Mouse (Mus musculus) forebrain, embryonic 11.5 days (tissue): ENCODE measurements at regions not wholly inside any gene's neighbourhood (a gene's known extent, or its start where the extent isn't known, plus 50 kb on each side); places are given as distances from the start of the nearest gene placed in this dataset.

ENCODE experiments used
- ATAC-seq: fragments of 200-750 bp; cut with Nextera tagmentation; replicated peaks from 2 replicates; pipeline ENCODE4 v1.8.0; 2017; ENCODE audit warnings: moderate TSS enrichment; ENCODE audit not compliant: low FRiP score
- DNase-seq: peaks from one replicate; pipeline ENCODE4 v3.0.0-alpha.2; 2017; ENCODE audit warnings: low spot score
- H3K27ac ChIP-seq: fragments of 300-500 bp; sonication (generic); 2 replicates; pipeline ENCODE4 v1.5.1; 2014; ENCODE audit warnings: low read depth, low read length
- H3K27me3 ChIP-seq: fragments of 300-500 bp; sonication (generic); 2 replicates; pipeline ENCODE4 v1.6.1; 2014; ENCODE audit warnings: mild to moderate bottlenecking, low read length, mixed read lengths; ENCODE audit not compliant: control insufficient read depth, insufficient read depth
- H3K36me3 ChIP-seq: fragments of 300-500 bp; sonication (generic); 2 replicates; pipeline ENCODE4 v1.6.1; 2014; ENCODE audit warnings: mild to moderate bottlenecking, low read length, moderate library complexity, mixed read lengths; ENCODE audit not compliant: control insufficient read depth, insufficient read depth
- H3K4me1 ChIP-seq: fragments of 300-500 bp; sonication (generic); replicated peaks from 2 replicates; pipeline ENCODE4 v1.6.1; 2014; ENCODE audit warnings: low read length, mixed read lengths; ENCODE audit not compliant: control insufficient read depth, insufficient read depth
- H3K4me2 ChIP-seq: fragments of 300-500 bp; sonication (generic); 2 replicates; pipeline ENCODE4 v1.6.1; 2014; ENCODE audit warnings: low read depth, mild to moderate bottlenecking, low read length, moderate library complexity, mixed read lengths; ENCODE audit not compliant: severe bottlenecking
- H3K4me3 ChIP-seq: fragments of 300-500 bp; sonication (generic); 2 replicates; pipeline ENCODE4 v1.5.1; 2014; ENCODE audit warnings: low read depth, low read length
- H3K9ac ChIP-seq: fragments of 300-500 bp; sonication (generic); 2 replicates; pipeline ENCODE4 v1.6.1; 2014; ENCODE audit warnings: low read length
- H3K9me3 ChIP-seq: fragments of 300-500 bp; sonication (generic); 2 replicates; pipeline ENCODE4 v1.6.1; 2016; ENCODE audit warnings: low read length, mixed read lengths; ENCODE audit not compliant: control insufficient read depth
- WGBS: fragments of 180-500 bp; shearing (Covaris S2); extraction: QIAGEN DNeasy Blood & Tissue Kit; methylation state at CpG from one replicate; pipeline ENCODE4 v1.1.7; 2014; 5-methylcytosine and 5-hydroxymethylcytosine counted together

- Histone ChIP-seq H3K27ac (no peak overlapping the region), H3K9me3 (no peaks in the 10 kb centered on the region), H3K36me3 (no peaks in the 10 kb centered on the region), H3K9ac (no peak overlapping the region), H3K4me2 (no peak overlapping the region), H3K4me1 (no peaks in the 10 kb centered on the region), H3K27me3 (no peaks in the 10 kb centered on the region), H3K4me3 (no peak overlapping the region)
- ATAC-seq (no peak), DNase-seq (no peak)
- 88% methylated on average over 6 of the region's 6 CpGs for WGBS
These were observed 225.4 kb upstream of the Pdzrn3 start for GRCm38 (mm10) chr6:101603083-101603482.

DNA sequence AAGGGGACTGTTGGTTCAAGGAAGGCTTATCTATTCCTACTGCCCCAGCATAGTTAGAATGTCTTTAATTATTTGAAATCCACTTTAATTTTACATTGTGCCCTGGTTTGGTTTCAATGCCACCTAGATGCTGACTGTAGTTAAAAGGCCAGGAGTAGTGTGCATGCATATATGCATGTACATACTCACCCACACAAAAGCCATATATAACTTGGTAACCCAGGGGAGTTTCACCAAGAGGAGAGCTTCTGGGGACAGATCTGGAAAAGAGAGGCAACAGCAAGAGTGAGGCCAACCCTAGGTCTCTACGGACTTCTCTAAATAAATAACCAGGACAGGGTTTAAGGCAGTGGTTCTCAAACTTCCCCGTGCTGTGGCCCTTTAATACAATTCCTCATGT lies 219.3 kb upstream of the Pdzrn3 start:
- 81% methylated on average over 2 of the region's 2 CpGs for WGBS
- Histone ChIP-seq H3K9me3 (no peaks in the 10 kb centered on the region), H3K4me2 (no peak overlapping the region), H3K27ac (no peak overlapping the region), H3K9ac (no peak overlapping the region), H3K27me3 (no peaks in the 10 kb centered on the region), H3K4me3 (no peak overlapping the region), H3K36me3 (no peaks in the 10 kb centered on the region), H3K4me1 (no peaks in the 10 kb centered on the region)
- ATAC-seq: no peak
- DNase-seq: no peak

GRCm38 (mm10) chr6:101593782-101594641 lies 216.3 kb upstream of the Pdzrn3 start:
- Histone ChIP-seq H3K4me3 (no peak overlapping the region), H3K4me1 (no peaks in the 10 kb centered on the region), H3K9ac (no peak overlapping the region), H3K36me3 (no peaks in the 10 kb centered on the region), H3K27me3 (no peaks in the 10 kb centered on the region), H3K27ac (no peak overlapping the region), H3K9me3 (no peaks in the 10 kb centered on the region), H3K4me2 (no peak overlapping the region)
- DNase-seq (no peak), ATAC-seq (no peak)
- WGBS: 83% methylated on average over 12 of the region's 12 CpGs

- no peaks in the 10 kb centered on the region for H3K4me1 ChIP-seq
- no peaks in the 10 kb centered on the region for H3K9me3 ChIP-seq
- WGBS: 84% methylated on average over 16 of the region's 16 CpGs
- DNase-seq: no peak
- no peaks in the 10 kb centered on the region for H3K36me3 ChIP-seq
- H3K4me3 ChIP-seq: no peak overlapping the region
- H3K27me3 ChIP-seq: no peaks in the 10 kb centered on the region
- no peak for ATAC-seq
- H3K9ac ChIP-seq: no peak overlapping the region
- H3K27ac ChIP-seq: no peak overlapping the region
- no peak overlapping the region for H3K4me2 ChIP-seq
These were observed 208.2 kb upstream of the Pdzrn3 start for GRCm38 (mm10) chr6:101585871-101586270.

DNA sequence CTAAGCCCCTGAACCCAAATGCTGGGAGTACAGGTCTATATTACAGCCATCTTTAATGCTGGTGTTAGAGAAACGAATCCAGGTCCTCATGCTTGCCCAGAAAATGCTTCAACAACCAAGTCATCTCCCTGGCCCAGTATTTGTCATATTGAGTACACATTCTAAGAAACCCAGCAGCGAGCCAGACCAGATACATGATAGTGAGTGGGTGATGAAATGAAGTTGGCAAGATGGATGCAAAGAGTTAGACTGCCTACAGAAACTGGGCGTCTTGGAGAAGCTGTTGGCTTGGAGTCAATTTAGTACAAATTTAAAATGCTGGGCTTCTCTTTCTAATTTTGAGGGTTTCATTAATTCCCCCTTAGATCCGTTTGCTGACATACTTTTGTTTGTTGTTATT lies 203.1 kb upstream of the Pdzrn3 start:
- no peak overlapping the region for H3K4me2 ChIP-seq
- no peak for DNase-seq
- H3K9me3 ChIP-seq: no peaks in the 10 kb centered on the region
- 89% methylated on average over 4 of the region's 4 CpGs for WGBS
- H3K9ac ChIP-seq: no peak overlapping the region
- no peak for ATAC-seq
- H3K27me3 ChIP-seq: no peaks in the 10 kb centered on the region
- H3K27ac ChIP-seq: no peak overlapping the region
- H3K4me1 ChIP-seq: no peaks in the 10 kb centered on the region
- H3K4me3 ChIP-seq: no peak overlapping the region
- no peaks in the 10 kb centered on the region for H3K36me3 ChIP-seq

DNA sequence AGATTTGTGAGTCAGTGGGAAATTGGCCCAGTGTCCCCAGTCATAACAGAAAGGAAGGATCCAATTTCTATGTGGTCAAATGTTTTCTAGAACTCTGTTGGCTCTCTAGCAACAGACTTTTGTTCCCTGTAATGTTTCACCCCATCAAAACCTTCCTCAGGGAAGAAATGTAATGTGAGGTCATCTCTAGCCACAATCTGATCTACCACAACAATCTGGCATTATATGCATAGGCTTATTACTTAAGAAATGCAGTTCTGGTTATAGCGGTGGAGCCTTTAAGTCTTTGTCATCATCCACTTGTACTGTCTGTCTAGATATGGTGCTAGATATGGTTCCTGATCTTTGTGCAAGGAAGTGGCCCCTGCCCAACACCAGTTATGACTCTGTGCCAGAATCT lies 178.4 kb upstream of the Pdzrn3 start:
- no peaks in the 10 kb centered on the region for H3K36me3 ChIP-seq
- no peaks in the 10 kb centered on the region; the same call in 1 of the 2 replicates for H3K4me1 ChIP-seq
- H3K27ac ChIP-seq: no peak overlapping the region
- H3K4me2 ChIP-seq: no peak overlapping the region
- H3K4me3 ChIP-seq: no peak overlapping the region
- H3K27me3 ChIP-seq: no peaks in the 10 kb centered on the region
- no peaks in the 10 kb centered on the region for H3K9me3 ChIP-seq
- H3K9ac ChIP-seq: no peak overlapping the region
- ATAC-seq (no peak), DNase-seq (no peak)
- 92% methylated on average over 1 of the region's 1 CpGs for WGBS

- H3K27me3 ChIP-seq: no peaks in the 10 kb centered on the region
- H3K36me3 ChIP-seq: no peaks in the 10 kb centered on the region
- 66% methylated on average over 2 of the region's 2 CpGs for WGBS
- H3K4me2 ChIP-seq: no peak overlapping the region
- H3K27ac ChIP-seq: no peak overlapping the region
- H3K4me1 ChIP-seq: no peaks in the 10 kb centered on the region; the same call in 1 of the 2 replicates
- no peak overlapping the region for H3K9ac ChIP-seq
- DNase-seq (no peak), ATAC-seq (no peak)
- H3K4me3 ChIP-seq: no peak overlapping the region
- H3K9me3 ChIP-seq: no peaks in the 10 kb centered on the region
These were observed 177.4 kb upstream of the Pdzrn3 start for GRCm38 (mm10) chr6:101554965-101555604.

GRCm38 (mm10) chr6:101550501-101551268 lies 173.0 kb upstream of the Pdzrn3 start:
- Histone ChIP-seq H3K9ac (no peak overlapping the region), H3K27me3 (no peaks in the 10 kb centered on the region), H3K9me3 (no peaks in the 10 kb centered on the region), H3K4me1 (no peaks in the 10 kb centered on the region; the same call in 1 of the 2 replicates), H3K4me2 (no peak overlapping the region), H3K4me3 (no peak overlapping the region), H3K27ac (no peak overlapping the region), H3K36me3 (no peaks in the 10 kb centered on the region)
- peak; percentile 72 for ATAC-seq
- DNase-seq: peak; percentile 50
- WGBS: 19% methylated on average over 7 of the region's 7 CpGs
